Mouse (Mus musculus): ENCODE data around the gene Plekha5. TPM values are rescaled to one million over a fixed set of nuclear protein-coding genes. Genes with fewer than 3 reads are reported as not detected.
"Not testable (repeated sequence)": the region's sequence is repeated elsewhere in the genome, so short reads cannot be mapped to it uniquely, and the experiment has no call there.

The Plekha5 gene
- total RNA-seq, 1 experiment = 26.1 TPM

- H3K36me3 ChIP-seq (ENCODE audit: control insufficient read depth, insufficient read depth, low read length, poor library complexity, severe bottlenecking) = peaks cover 5% of the 10 kb centered on the region
- peaks cover 0 to 6% of the 10 kb centered on the region in 2 experiments; a peak in 2 of 4 replicates for H3K4me1 ChIP-seq (ENCODE audit: control insufficient read depth in 2 of 2, insufficient read depth in 2 of 2, low read length in 2 of 2, poor library complexity in 1 of 2)
- in situ Hi-C loops (cut with MboI; ENCODE audit: low sequenced_read_pairs in 2 of 2, unreplicated experiment in 2 of 2) = no loop called here
- H3K27ac ChIP-seq (ENCODE audit: insufficient read depth, low read depth, low read length, poor library complexity, severe bottlenecking) = no peak overlapping the region
- H3K4me3 ChIP-seq (ENCODE audit: insufficient read depth in 1 of 2, low read depth in 1 of 2, low read length in 2 of 2, poor library complexity in 1 of 2, severe bottlenecking in 1 of 2) = no peak overlapping the region
- no peak overlapping the region for H3K9ac ChIP-seq (ENCODE audit: insufficient read depth, low read depth, low read length, poor library complexity, severe bottlenecking)
- DNase-seq (ENCODE audit: low read depth, low spot score) = no peak
- H3K9me3 ChIP-seq (ENCODE audit: control insufficient read depth, insufficient read depth, low read depth, low read length) = no peaks in the 10 kb centered on the region
- no peak for TF ChIP-seq CHD2 (IDR thresholded peaks at IDR 0.05; ENCODE audit: low read depth, low read length)
- TF ChIP-seq ZNF384 (IDR thresholded peaks at IDR 0.05; ENCODE audit: low read depth, low read length) = no peak
- TF ChIP-seq MAFK (IDR thresholded peaks at IDR 0.05; ENCODE audit: insufficient read depth, low read depth, low read length) = no peak
- no peak for TF ChIP-seq HCFC1 (IDR thresholded peaks at IDR 0.05; ENCODE audit: borderline replicate concordance, insufficient read depth, low read length)
- no peak for TF ChIP-seq ZC3H11A (IDR thresholded peaks at IDR 0.05; ENCODE audit: borderline replicate concordance, low read depth, low read length)
Observed at GRCm38 (mm10) chr6:140577822-140578170, 153.9 kb downstream of the Plekha5 start.

- in situ Hi-C loops (cut with MboI; ENCODE audit: low sequenced_read_pairs in 2 of 2, unreplicated experiment in 2 of 2); DNase-seq (ENCODE audit: low read depth, low spot score); H3K27ac ChIP-seq (ENCODE audit: insufficient read depth, low read depth, low read length, poor library complexity, severe bottlenecking); H3K9ac ChIP-seq (ENCODE audit: insufficient read depth, low read depth, low read length, poor library complexity, severe bottlenecking); H3K36me3 ChIP-seq (ENCODE audit: control insufficient read depth, insufficient read depth, low read length, poor library complexity, severe bottlenecking); H3K9me3 ChIP-seq (ENCODE audit: control insufficient read depth, insufficient read depth, low read depth, low read length); H3K4me3 ChIP-seq (ENCODE audit: insufficient read depth in 1 of 2, low read depth in 1 of 2, low read length in 2 of 2, poor library complexity in 1 of 2, severe bottlenecking in 1 of 2); H3K4me1 ChIP-seq (ENCODE audit: control insufficient read depth in 2 of 2, insufficient read depth in 2 of 2, low read length in 2 of 2, poor library complexity in 1 of 2): not testable (repeated sequence)
Observed at GRCm38 (mm10) chr6:140578985-140579384, 155.1 kb downstream of the Plekha5 start.

GRCm38 (mm10) chr6:140580170-140580569 lies 156.3 kb downstream of the Plekha5 start:
- no peak for DNase-seq (ENCODE audit: low read depth, low spot score)
- TF ChIP-seq HCFC1 (IDR thresholded peaks at IDR 0.05; ENCODE audit: borderline replicate concordance, insufficient read depth, low read length) (no peak), ZNF384 (IDR thresholded peaks at IDR 0.05; ENCODE audit: low read depth, low read length) (no peak), ZC3H11A (IDR thresholded peaks at IDR 0.05; ENCODE audit: borderline replicate concordance, low read depth, low read length) (no peak), MAFK (IDR thresholded peaks at IDR 0.05; ENCODE audit: insufficient read depth, low read depth, low read length) (no peak), CHD2 (IDR thresholded peaks at IDR 0.05; ENCODE audit: low read depth, low read length) (no peak)
- in situ Hi-C loops (cut with MboI; ENCODE audit: low sequenced_read_pairs in 2 of 2, unreplicated experiment in 2 of 2) = no loop called here
- no peak overlapping the region for H3K4me3 ChIP-seq (ENCODE audit: insufficient read depth in 1 of 2, low read depth in 1 of 2, low read length in 2 of 2, poor library complexity in 1 of 2, severe bottlenecking in 1 of 2)
- H3K9me3 ChIP-seq (ENCODE audit: control insufficient read depth, insufficient read depth, low read depth, low read length) = no peaks in the 10 kb centered on the region
- H3K27ac ChIP-seq (ENCODE audit: insufficient read depth, low read depth, low read length, poor library complexity, severe bottlenecking) = no peak overlapping the region
- peaks cover 5% of the 10 kb centered on the region for H3K36me3 ChIP-seq (ENCODE audit: control insufficient read depth, insufficient read depth, low read length, poor library complexity, severe bottlenecking)
- H3K9ac ChIP-seq (ENCODE audit: insufficient read depth, low read depth, low read length, poor library complexity, severe bottlenecking) = no peak overlapping the region
- peaks cover 0 to 6% of the 10 kb centered on the region in 2 experiments; a peak in 2 of 4 replicates for H3K4me1 ChIP-seq (ENCODE audit: control insufficient read depth in 2 of 2, insufficient read depth in 2 of 2, low read length in 2 of 2, poor library complexity in 1 of 2)

- in situ Hi-C loops (cut with MboI; ENCODE audit: low sequenced_read_pairs in 2 of 2, unreplicated experiment in 2 of 2) = no loop called here
- H3K27ac ChIP-seq (ENCODE audit: insufficient read depth, low read depth, low read length, poor library complexity, severe bottlenecking) = no peak overlapping the region
- peaks cover 27% of the 10 kb centered on the region; the same call in 1 of the 2 replicates for H3K36me3 ChIP-seq (ENCODE audit: control insufficient read depth, insufficient read depth, low read length, poor library complexity, severe bottlenecking)
Observed at GRCm38 (mm10) chr6:140586714-140587259, 162.9 kb downstream of the Plekha5 start.

GRCm38 (mm10) chr6:140591331-140591730 lies 167.5 kb downstream of the Plekha5 start:
- Histone ChIP-seq H3K9me3 (ENCODE audit: control insufficient read depth, insufficient read depth, low read depth, low read length) (no peaks in the 10 kb centered on the region), H3K4me1 (ENCODE audit: control insufficient read depth in 2 of 2, insufficient read depth in 2 of 2, low read length in 2 of 2, poor library complexity in 1 of 2) (peaks cover 0 to 2% of the 10 kb centered on the region in 2 experiments; a peak in 2 of 4 replicates), H3K27ac (ENCODE audit: insufficient read depth, low read depth, low read length, poor library complexity, severe bottlenecking) (no peak overlapping the region), H3K9ac (ENCODE audit: insufficient read depth, low read depth, low read length, poor library complexity, severe bottlenecking) (no peak overlapping the region), H3K36me3 (ENCODE audit: control insufficient read depth, insufficient read depth, low read length, poor library complexity, severe bottlenecking) (peaks cover 29% of the 10 kb centered on the region; the same call in 1 of the 2 replicates), H3K4me3 (ENCODE audit: insufficient read depth in 1 of 2, low read depth in 1 of 2, low read length in 2 of 2, poor library complexity in 1 of 2, severe bottlenecking in 1 of 2) (no peak overlapping the region)
- TF ChIP-seq HCFC1 (IDR thresholded peaks at IDR 0.05; ENCODE audit: borderline replicate concordance, insufficient read depth, low read length) (no peak), CHD2 (IDR thresholded peaks at IDR 0.05; ENCODE audit: low read depth, low read length) (no peak), ZNF384 (IDR thresholded peaks at IDR 0.05; ENCODE audit: low read depth, low read length) (no peak), ZC3H11A (IDR thresholded peaks at IDR 0.05; ENCODE audit: borderline replicate concordance, low read depth, low read length) (no peak), MAFK (IDR thresholded peaks at IDR 0.05; ENCODE audit: insufficient read depth, low read depth, low read length) (no peak)
- DNase-seq (ENCODE audit: low read depth, low spot score) = no peak
- in situ Hi-C loops (cut with MboI; ENCODE audit: low sequenced_read_pairs in 2 of 2, unreplicated experiment in 2 of 2) = no loop called here

More at GRCm38 (mm10) chr6:140586714-140587259, 162.9 kb downstream of the Plekha5 start:
- Histone ChIP-seq H3K9ac (ENCODE audit: insufficient read depth, low read depth, low read length, poor library complexity, severe bottlenecking) (no peak overlapping the region), H3K4me3 (ENCODE audit: insufficient read depth in 1 of 2, low read depth in 1 of 2, low read length in 2 of 2, poor library complexity in 1 of 2, severe bottlenecking in 1 of 2) (no peak overlapping the region), H3K4me1 (ENCODE audit: control insufficient read depth in 2 of 2, insufficient read depth in 2 of 2, low read length in 2 of 2, poor library complexity in 1 of 2) (no peaks in the 10 kb centered on the region), H3K9me3 (ENCODE audit: control insufficient read depth, insufficient read depth, low read depth, low read length) (no peaks in the 10 kb centered on the region)
- no peak for DNase-seq (ENCODE audit: low read depth, low spot score)
- no peak for TF ChIP-seq ZC3H11A (IDR thresholded peaks at IDR 0.05; ENCODE audit: borderline replicate concordance, low read depth, low read length)
- TF ChIP-seq CHD2 (IDR thresholded peaks at IDR 0.05; ENCODE audit: low read depth, low read length) = no peak

All from ES-E14 (cell line).